Mouse (Mus musculus) embryonic facial prominence, embryonic 14.5 days (tissue): ENCODE results near the gene Dnlz. TPM values are rescaled to one million over a fixed set of nuclear protein-coding genes. Genes with fewer than 3 reads are reported as not detected.

Experiments used
- ATAC-seq: fragments of 200-750 bp; cut with Nextera tagmentation; 2 replicates; pipeline ENCODE4 v1.8.0; 2017; ENCODE audit warnings: low read depth, moderate number of reproducible peaks, moderate TSS enrichment
- DNase-seq: peaks from one replicate; pipeline ENCODE4 v3.0.0-alpha.2; 2015; ENCODE audit warnings: low spot score
- H3K27ac ChIP-seq: fragments of 300-500 bp; sonication (generic); replicated peaks from 2 replicates; pipeline ENCODE4 v1.5.1; 2014; ENCODE audit warnings: low read depth, mild to moderate bottlenecking, low read length, moderate library complexity
- H3K27me3 ChIP-seq: fragments of 300-500 bp; sonication (generic); replicated peaks from 2 replicates; pipeline ENCODE4 v1.6.1; 2014; ENCODE audit warnings: low read length; ENCODE audit not compliant: control insufficient read depth, insufficient read depth
- H3K36me3 ChIP-seq: fragments of 300-500 bp; sonication (generic); 2 replicates; pipeline ENCODE4 v1.6.1; 2014; ENCODE audit warnings: low read length, mixed read lengths; ENCODE audit not compliant: control insufficient read depth, insufficient read depth
- H3K4me1 ChIP-seq: fragments of 300-500 bp; sonication (generic); 2 replicates; pipeline ENCODE4 v1.6.1; 2014; ENCODE audit warnings: antibody characterized with exemption, low read length; ENCODE audit not compliant: control insufficient read depth, insufficient read depth
- H3K4me2 ChIP-seq: fragments of 300-500 bp; sonication (generic); 2 replicates; pipeline ENCODE4 v1.6.1; 2014; ENCODE audit warnings: low read depth, mild to moderate bottlenecking, low read length, moderate library complexity, mixed read lengths
- H3K4me3 ChIP-seq: fragments of 300-500 bp; sonication (generic); 2 replicates; pipeline ENCODE4 v1.5.1; 2014; ENCODE audit warnings: low read depth, mild to moderate bottlenecking, low read length
- H3K9ac ChIP-seq: fragments of 300-500 bp; sonication (generic); 2 replicates; pipeline ENCODE4 v1.6.1; 2014; ENCODE audit warnings: low read depth, mild to moderate bottlenecking, low read length, moderate library complexity, mixed read lengths
- H3K9me3 ChIP-seq: fragments of 300-500 bp; sonication (generic); 2 replicates; pipeline ENCODE4 v1.6.1; 2016; ENCODE audit warnings: low read length; ENCODE audit not compliant: control insufficient read depth
- WGBS: fragments of 180-500 bp; shearing (Covaris S2); extraction: QIAGEN DNeasy Blood & Tissue Kit; methylation state at CpG from one replicate; pipeline ENCODE4 v1.1.7; 2014; 5-methylcytosine and 5-hydroxymethylcytosine counted together
- polyA plus RNA-seq: library from polyadenylated mRNA; unstranded; fragments of >200 nt; fragmentation: Nextera tagmentation; extraction: Ambion mirVana; gene quantifications from 2 replicates; pipeline ENCODE4 v1.2.1, GENCODE M21; 2014

Gene Dnlz
- polyA plus RNA-seq, 1 experiment from 2014 or later: 24.2 TPM

DNA sequence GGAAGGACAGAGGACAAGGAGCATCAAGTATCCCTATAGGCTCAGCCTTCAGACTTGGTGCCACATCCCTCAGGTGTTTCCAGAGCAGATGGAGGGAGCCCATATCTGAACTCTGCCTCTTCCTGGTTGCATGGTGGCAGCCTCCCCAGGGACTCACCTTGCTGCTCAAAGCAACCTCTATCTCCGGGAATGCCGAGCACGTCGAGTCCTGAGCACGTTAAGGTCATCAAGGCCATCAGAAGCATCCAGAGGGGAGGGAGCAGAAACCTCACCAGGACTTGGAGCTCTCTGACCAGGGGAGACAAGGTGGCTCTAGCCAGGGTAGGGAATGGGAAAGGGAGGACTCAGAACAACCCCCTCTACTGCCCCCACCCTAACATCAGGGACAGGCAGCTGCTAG lies 11.6 kb upstream of the Dnlz start:
- Histone ChIP-seq H3K36me3 (peaks cover 55% of the 10 kb centered on the region), H3K27ac (no peak overlapping the region), H3K27me3 (no peaks in the 10 kb centered on the region), H3K9ac (no peak overlapping the region), H3K4me1 (no peaks in the 10 kb centered on the region), H3K9me3 (no peaks in the 10 kb centered on the region), H3K4me3 (no peak overlapping the region), H3K4me2 (no peak overlapping the region)
- no peak for DNase-seq
- no peak for ATAC-seq
- 82% methylated on average over 3 of the region's 5 CpGs for WGBS

DNA sequence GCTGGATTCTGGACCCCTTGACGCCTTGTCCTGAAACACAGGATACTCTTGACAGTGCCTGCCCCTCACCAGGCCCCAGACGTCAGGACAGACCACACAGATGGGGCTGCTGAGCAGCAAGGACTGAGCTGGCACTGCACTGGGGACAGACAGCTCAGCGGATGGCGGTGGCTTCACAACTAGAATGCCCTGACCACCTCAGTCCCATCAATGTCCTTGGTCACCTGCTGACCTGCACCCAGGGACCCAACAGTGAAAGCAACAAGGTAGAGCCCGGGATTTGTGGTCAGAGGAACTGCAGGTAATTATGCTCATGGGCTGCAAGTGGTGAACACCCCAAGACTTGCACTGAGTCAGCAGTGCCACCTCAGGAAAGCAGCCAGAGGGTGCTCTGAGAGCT lies 11.1 kb upstream of the Dnlz start:
- DNase-seq: no peak
- ATAC-seq: no peak
- 83% methylated on average over 5 of the region's 5 CpGs for WGBS

DNA sequence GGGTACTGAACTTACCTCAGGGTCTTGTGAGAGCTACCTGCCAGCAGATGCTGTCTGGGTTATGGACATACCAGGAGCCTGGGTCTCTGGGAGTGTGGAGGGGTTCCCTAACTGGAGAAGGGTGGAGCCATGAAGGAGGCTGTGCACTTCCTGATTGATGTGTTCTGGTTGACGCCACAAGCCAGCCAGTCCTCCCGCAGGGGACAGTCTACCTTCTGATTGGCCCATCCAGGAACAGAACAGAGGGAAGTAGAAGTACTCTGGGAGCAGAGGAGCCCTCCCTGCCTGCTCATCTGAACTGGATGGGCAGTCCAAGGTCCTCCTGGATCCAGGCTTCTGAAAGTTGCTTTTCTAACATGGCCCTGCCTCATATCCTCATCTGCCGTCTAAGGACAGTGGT lies 8.9 kb upstream of the Dnlz start, which contains the start of gene Card9:
Card9 (minus strand) TSS at position 147 of the 400 bp plus-strand sequence.
- Histone ChIP-seq H3K9ac (no peak within 1 kb of the TSS), H3K27ac (no peak within 1 kb of the TSS), H3K4me1 (no peaks in the 10 kb centered on the region), H3K4me2 (no peak within 1 kb of the TSS), H3K27me3 (no peaks in the 10 kb centered on the region), H3K4me3 (no peak within 1 kb of the TSS), H3K36me3 (peaks cover 28% of the 10 kb centered on the region), H3K9me3 (no peaks in the 10 kb centered on the region)
- WGBS: 44% methylated on average over 3 of the region's 3 CpGs
- DNase-seq: no peak
- ATAC-seq: no peak

More for the DNA sequence above, 11.1 kb upstream of the Dnlz start:
- Histone ChIP-seq H3K4me1 (no peaks in the 10 kb centered on the region), H3K27me3 (no peaks in the 10 kb centered on the region), H3K4me2 (no peak overlapping the region), H3K27ac (no peak overlapping the region), H3K4me3 (no peak overlapping the region), H3K9me3 (no peaks in the 10 kb centered on the region), H3K36me3 (peaks cover 50% of the 10 kb centered on the region), H3K9ac (no peak overlapping the region)

DNA sequence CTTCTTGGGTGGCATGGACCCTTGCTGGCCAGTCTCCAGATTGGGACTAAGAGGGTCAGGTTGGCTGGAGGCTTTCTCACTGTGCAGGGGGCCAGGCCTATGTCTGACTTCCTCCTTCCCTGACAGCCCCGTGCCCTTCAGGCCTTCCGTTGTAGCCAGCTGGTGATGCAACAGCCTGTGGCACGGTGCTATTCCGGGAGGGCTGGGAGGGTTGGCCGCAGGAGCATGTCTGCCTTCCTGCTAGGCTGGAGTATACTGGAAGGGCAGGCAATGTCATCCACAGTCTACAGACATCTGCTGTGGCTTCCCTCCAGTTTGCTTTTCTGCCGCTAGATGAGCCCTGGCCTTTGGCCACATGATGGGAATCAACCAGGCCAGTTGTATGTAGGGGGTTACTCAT lies 8.1 kb upstream of the Dnlz start:
- Histone ChIP-seq H3K4me3 (no peak overlapping the region), H3K4me1 (no peaks in the 10 kb centered on the region), H3K9me3 (no peaks in the 10 kb centered on the region), H3K27me3 (no peaks in the 10 kb centered on the region), H3K36me3 (peaks cover 20% of the 10 kb centered on the region; the same call in 1 of the 2 replicates), H3K27ac (no peak overlapping the region), H3K9ac (no peak overlapping the region), H3K4me2 (no peak overlapping the region)
- ATAC-seq: no peak
- 86% methylated on average over 6 of the region's 6 CpGs for WGBS
- no peak for DNase-seq

DNA sequence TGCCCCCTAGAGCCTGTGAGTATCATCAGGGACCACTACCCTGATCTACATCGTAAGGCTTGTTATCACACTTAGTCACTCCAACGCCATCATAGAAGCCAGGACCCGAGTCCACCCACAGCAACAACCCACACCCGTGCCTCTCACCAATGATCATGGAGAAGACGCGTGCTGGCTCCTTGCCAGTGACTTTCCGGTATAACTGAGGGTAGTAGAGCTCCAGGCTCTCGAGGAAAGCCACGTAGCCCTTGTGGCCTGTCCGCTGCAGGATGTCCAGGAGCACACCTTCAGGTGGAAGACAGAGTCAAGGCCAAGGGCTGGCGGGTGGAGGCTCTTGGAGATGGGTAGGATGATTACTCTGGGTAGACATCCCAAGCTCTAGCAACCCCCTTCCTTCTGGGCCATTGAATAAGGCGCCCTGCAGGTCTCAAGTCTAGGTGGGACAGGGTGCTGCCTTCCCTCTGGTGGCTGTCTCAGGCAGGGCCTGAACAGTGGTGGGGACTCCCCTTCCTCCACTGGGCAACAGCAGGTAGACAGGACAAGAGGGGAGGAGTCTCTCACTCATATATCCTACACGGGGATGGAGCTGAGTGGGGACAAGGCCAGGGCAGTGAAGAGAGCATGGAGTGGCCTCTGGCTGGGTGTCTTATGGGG lies 6.9 kb upstream of the Dnlz start:
- no peak overlapping the region for H3K27ac ChIP-seq
- no peak for ATAC-seq
- H3K9me3 ChIP-seq: no peaks in the 10 kb centered on the region

DNA sequence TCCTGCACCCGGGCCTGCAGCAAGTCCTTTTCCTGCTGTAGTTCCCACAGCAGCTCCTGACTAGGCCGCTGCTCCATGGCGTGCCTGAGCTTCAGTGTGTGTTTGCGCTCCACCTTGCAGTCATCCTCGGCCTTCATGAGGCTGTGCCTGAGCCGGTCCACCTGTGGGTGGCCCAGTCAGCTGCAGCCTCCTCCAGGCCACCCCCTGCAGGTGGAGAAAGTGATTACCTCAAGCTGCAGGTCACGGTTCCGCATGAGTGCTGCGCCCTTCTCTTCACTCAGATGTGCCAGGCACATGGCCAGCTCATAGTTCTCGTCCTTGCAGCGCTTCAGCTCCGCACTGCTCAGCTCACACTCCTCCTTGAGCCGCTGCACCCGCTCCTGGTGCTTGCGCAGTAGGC lies 5.6 kb upstream of the Dnlz start:
- DNase-seq: no peak
- 43% methylated on average over 15 of the region's 15 CpGs for WGBS

More for the DNA sequence above, 6.9 kb upstream of the Dnlz start:
- no peak for DNase-seq
- Histone ChIP-seq H3K4me2 (no peak overlapping the region), H3K36me3 (0 out of 2 replicates have a peak, but pooled peaks cover 8% of the 10 kb centered on the region), H3K27me3 (no peaks in the 10 kb centered on the region), H3K4me3 (no peak overlapping the region), H3K4me1 (no peaks in the 10 kb centered on the region), H3K9ac (no peak overlapping the region)
- WGBS: 85% methylated on average over 13 of the region's 13 CpGs

DNA sequence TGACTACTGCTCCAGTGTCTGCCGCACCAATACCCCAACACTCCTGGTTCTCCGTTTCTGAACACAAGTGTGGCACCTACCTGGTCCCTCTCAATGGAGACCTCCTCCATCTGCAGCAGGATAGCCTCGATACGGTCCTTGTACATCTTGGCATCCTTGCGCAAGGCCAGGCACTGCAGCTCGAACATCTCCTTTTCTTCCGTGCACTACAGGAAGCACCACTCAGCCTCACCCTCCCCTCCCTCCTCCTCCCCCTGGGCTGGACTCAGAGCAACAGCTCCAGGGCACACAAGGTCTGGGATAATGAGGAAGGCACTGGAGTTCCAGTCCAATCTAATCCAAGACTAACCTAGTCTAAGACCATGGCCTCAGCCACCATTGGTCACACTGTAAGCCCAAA lies 4.8 kb upstream of the Dnlz start:
- Histone ChIP-seq H3K4me2 (no peak overlapping the region), H3K36me3 (no peaks in the 10 kb centered on the region), H3K27me3 (no peaks in the 10 kb centered on the region), H3K9ac (no peak overlapping the region), H3K4me1 (peaks cover 6% of the 10 kb centered on the region; the same call in 1 of the 2 replicates), H3K27ac (no peak overlapping the region), H3K9me3 (no peaks in the 10 kb centered on the region), H3K4me3 (no peak overlapping the region)
- ATAC-seq (no peak), DNase-seq (no peak)
- whole genome bisulfite sequencing: 72% methylated on average over 7 of the region's 7 CpGs

More for the DNA sequence above, 5.6 kb upstream of the Dnlz start:
- H3K27ac ChIP-seq: no peak overlapping the region
- no peak overlapping the region for H3K4me2 ChIP-seq
- H3K9me3 ChIP-seq: no peaks in the 10 kb centered on the region
- no peak overlapping the region for H3K4me3 ChIP-seq
- no peak for ATAC-seq
- H3K27me3 ChIP-seq: no peaks in the 10 kb centered on the region
- peaks cover 5% of the 10 kb centered on the region; the same call in 1 of the 2 replicates for H3K4me1 ChIP-seq
- H3K9ac ChIP-seq: no peak overlapping the region
- no peaks in the 10 kb centered on the region for H3K36me3 ChIP-seq

DNA sequence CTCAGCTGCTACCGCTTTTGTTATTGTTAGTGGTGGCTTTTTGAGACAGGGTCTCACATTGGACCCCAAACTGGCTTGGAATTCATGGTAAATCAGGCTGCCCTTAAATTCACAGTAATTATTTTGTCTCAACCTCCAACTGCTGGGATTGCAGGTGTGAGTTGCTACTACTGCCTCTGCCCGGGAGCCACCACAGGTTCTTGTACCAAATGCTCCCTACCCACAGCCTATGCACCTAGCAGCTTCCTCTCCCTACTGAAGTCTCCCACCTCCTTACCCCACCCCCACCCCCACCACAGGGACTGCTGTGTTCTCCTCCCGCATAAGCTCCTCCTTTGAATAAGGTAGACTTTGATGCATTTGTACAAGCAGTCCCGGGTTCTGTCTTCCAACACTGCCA lies 4.3 kb upstream of the Dnlz start:
- no peaks in the 10 kb centered on the region for H3K36me3 ChIP-seq
- no peak overlapping the region for H3K27ac ChIP-seq
- H3K27me3 ChIP-seq: no peaks in the 10 kb centered on the region
- 82% methylated on average over 4 of the region's 4 CpGs for WGBS
- H3K9ac ChIP-seq: no peak overlapping the region
- DNase-seq (no peak), ATAC-seq (no peak)
- no peak overlapping the region for H3K4me2 ChIP-seq
- peaks cover 6% of the 10 kb centered on the region; the same call in 1 of the 2 replicates for H3K4me1 ChIP-seq
- no peak overlapping the region for H3K4me3 ChIP-seq
- no peaks in the 10 kb centered on the region for H3K9me3 ChIP-seq

DNA sequence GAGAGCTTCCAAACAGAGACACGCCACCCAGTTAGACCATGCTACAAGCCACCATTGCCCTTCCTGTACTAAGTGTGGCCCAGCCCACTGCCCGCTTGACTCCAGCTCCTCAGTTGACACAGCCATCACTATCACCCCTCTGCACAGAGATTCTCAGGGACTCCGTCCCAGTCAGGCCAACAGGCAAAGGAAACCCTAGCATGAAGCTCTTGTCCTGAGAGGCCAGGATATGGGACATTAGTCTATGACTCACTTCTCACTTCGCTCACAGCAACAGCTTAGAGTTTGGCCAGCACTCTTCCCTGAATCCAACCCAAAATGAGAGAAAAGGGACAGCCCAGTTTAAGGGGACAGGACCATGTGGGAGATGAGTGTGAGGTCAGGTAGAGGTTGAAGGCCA lies 2.5 kb upstream of the Dnlz start:
- H3K36me3 ChIP-seq: peaks cover 11% of the 10 kb centered on the region; the same call in 1 of the 2 replicates
- peaks cover 12% of the 10 kb centered on the region; the same call in 1 of the 2 replicates for H3K4me1 ChIP-seq
- WGBS: 92% methylated on average over 4 of the region's 4 CpGs
- ATAC-seq (no peak), DNase-seq (no peak)
- no peaks in the 10 kb centered on the region for H3K27me3 ChIP-seq
- H3K9me3 ChIP-seq: no peaks in the 10 kb centered on the region
- no peak overlapping the region for H3K4me3 ChIP-seq
- no peak overlapping the region for H3K9ac ChIP-seq
- no peak overlapping the region for H3K27ac ChIP-seq
- no peak overlapping the region for H3K4me2 ChIP-seq
